Comparison of ENCODE assay signal across 8 mouse cellular contexts in the genomic region with DNA sequence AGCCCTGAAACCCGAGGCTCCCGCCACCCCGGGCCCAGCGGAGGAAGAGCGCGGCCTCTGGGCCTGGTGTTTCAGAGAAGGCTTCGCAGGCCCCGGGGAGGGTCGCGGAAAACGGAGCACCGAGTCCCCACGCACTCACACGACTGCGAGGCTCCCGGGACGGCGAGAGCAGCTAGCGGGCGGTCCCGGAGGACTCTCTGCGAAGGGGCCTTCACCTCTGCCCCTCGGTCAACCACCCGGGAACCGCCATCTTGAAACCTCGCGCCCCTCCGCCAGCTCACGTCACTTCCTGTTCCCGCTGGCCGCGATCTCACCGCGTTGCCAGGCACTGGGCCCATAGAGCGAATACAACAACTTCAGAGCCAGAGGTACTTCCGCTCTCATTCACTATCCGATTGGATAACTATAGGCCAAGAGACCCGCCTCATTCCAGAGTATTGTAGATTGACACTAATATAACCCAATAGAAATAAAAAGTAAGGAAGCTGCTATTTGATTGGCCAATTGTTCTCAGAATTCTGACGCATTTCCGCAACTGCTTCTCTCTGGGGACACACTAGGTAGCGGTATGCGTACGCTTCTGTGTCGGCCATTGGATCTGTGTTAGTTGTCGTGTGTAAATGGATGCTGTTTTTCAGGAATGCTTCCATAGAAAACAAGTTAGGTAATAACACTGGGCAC. TPM values are rescaled to one million over a fixed set of nuclear protein-coding genes. Genes with fewer than 3 reads are reported as not detected.
A peak's percentile ranks its signal among the peaks of the same experiment; 100 is the strongest.
DNase-seq lines count a peak whose midpoint lies in the region; ATAC-seq lines count a peak whose summit lies in the region.

A gene (minus strand): TSS at position 353 of the 681 bp plus-strand sequence.

- ATAC-seq in hindbrain, embryonic 14.5 days (ENCODE audit: low FRiP score) = peak; percentile 100

- under 1% methylated on average over 42 of the region's 45 CpGs for WGBS in hindbrain, embryonic 14.5 days

- peak; percentile 99 for DNase-seq in R1 (ENCODE audit: low read depth, low spot score)
- peak; percentile 96 for DNase-seq in cerebellum, postnatal 25 days
- peak; percentile 88 to 92 for DNase-seq in frontal cortex, postnatal 25 days (ENCODE audit: low spot score in 2 of 2)
- DNase-seq in hindbrain, embryonic 14.5 days (ENCODE audit: low spot score) = peak; percentile 97
- DNase-seq in layer of hippocampus, postnatal 36 days = peak; percentile 95 to 96
- peak; percentile 98 for DNase-seq in lung, postnatal 36 days
- DNase-seq in retina, postnatal 1 day = peak; percentile 99
- peak; percentile 91 to 95 for DNase-seq in urinary bladder, adult 18-20 months (ENCODE audit: low spot score in 2 of 2)

- no peaks in the 10 kb centered on the region for H3K9me3 ChIP-seq in hindbrain, embryonic 14.5 days (ENCODE audit: control insufficient read depth, low read length)

- H3K4me1 ChIP-seq in hindbrain, embryonic 14.5 days (replicated peaks; ENCODE audit: control insufficient read depth, insufficient read depth, low read length) = peaks cover 9% of the 10 kb centered on the region

- H3K36me3 ChIP-seq in hindbrain, embryonic 14.5 days (replicated peaks; ENCODE audit: control insufficient read depth, insufficient read depth) = peaks cover 25% of the 10 kb centered on the region

- H3K27ac ChIP-seq in hindbrain, embryonic 14.5 days = peak within 1 kb of the TSS; percentile 91

- H3K4me2 ChIP-seq in hindbrain, embryonic 14.5 days (replicated peaks) = peak within 1 kb of the TSS; percentile 88

- peak within 1 kb of the TSS; percentile 96 for H3K9ac ChIP-seq in hindbrain, embryonic 14.5 days

- peaks cover 9% of the 10 kb centered on the region; the same call in 1 of the 2 replicates for H3K27me3 ChIP-seq in hindbrain, embryonic 14.5 days (ENCODE audit: control insufficient read depth, insufficient read depth, low read length)

- peak within 1 kb of the TSS; percentile 99 for H3K4me3 ChIP-seq in hindbrain, embryonic 14.5 days (replicated peaks; ENCODE audit: low read length)

RNA-seq across cellular contexts. Expression of the gene that starts here (rescaled TPM):
- 74.7 and 77.5 TPM in 2 replicates for polyA plus RNA-seq in hindbrain, embryonic 14.5 days (2014; fragmentation: Nextera tagmentation; extraction: Ambion mirVana)
- total RNA-seq in layer of hippocampus, postnatal 36 days (2021) = 100 to 1,000 TPM; 119 to 130 TPM

Comparison
In these comparisons a context has a peak if more than half of its experiments do, and no peak if none do; other contexts are left out.
1. Peak in every context shown above with its lines: DNase-seq, ATAC-seq, H3K4me3 ChIP-seq and H3K27ac ChIP-seq.